Mouse (Mus musculus): ENCODE results near the gene Stx19.

Stx19 gene

DNA sequence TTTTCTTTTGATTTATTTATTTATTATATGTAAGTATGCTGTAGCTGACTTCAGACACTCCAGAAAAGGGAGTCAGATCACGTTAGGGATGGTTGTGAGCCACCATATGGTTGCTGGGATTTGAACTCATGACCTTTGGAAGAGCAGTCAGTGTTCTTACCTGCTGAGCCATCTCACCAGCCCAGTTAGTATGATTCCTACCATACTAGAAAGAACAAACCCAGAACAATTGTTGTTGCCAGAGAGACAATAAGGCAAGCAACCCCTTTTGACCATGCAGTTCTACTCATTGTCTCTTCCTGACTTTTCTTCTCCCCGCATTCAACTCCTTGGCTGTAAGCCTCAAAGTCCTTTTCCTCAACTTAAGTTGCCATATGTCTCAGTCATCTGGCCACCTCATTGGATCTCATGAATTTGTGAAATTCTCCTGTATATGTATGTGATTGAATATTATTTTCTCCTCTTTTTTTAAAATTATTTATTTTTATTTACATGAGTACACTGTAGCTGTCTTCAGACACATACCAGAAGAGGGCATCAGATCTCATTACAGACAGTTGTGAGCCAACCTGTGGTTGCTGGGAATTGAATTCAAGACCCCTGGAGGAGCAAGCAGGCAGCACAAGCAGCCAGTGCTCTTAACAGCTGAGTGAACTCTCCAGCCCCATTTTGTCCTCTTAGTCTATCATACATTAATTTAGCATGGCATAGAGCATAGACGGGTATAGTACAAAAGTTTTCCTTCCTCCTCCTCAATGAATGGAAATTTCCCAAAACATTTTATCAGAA is 38.2 kb downstream of the Stx19 start:
- peak; percentile 32 for DNase-seq

DNA sequence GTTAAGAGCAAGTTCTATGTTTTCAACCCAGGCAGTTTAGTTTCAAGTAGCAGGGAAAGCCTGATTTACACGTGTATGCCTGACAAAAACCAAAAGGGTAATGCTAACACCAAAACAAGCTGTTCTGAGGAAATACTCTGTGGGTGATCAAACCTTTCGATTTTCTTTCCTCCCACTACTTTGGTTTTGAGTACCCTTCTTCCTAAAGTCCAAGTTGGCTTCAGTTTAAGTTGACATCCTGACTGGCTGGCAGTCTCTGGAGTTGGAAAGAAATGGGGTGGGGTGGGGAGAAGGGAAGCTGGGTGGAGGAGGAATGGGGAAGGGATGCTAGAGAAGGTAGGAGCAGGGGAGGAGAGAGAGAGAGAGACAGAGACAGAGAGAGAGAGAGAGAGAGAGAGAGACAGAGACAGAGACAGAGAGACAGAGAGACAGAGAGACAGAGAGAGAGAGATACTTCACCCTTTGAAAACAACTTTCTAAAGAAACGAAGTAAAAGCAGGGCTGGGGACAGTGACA is 39.2 kb downstream of the Stx19 start:
- DNase-seq: peak; percentile 33

DNA sequence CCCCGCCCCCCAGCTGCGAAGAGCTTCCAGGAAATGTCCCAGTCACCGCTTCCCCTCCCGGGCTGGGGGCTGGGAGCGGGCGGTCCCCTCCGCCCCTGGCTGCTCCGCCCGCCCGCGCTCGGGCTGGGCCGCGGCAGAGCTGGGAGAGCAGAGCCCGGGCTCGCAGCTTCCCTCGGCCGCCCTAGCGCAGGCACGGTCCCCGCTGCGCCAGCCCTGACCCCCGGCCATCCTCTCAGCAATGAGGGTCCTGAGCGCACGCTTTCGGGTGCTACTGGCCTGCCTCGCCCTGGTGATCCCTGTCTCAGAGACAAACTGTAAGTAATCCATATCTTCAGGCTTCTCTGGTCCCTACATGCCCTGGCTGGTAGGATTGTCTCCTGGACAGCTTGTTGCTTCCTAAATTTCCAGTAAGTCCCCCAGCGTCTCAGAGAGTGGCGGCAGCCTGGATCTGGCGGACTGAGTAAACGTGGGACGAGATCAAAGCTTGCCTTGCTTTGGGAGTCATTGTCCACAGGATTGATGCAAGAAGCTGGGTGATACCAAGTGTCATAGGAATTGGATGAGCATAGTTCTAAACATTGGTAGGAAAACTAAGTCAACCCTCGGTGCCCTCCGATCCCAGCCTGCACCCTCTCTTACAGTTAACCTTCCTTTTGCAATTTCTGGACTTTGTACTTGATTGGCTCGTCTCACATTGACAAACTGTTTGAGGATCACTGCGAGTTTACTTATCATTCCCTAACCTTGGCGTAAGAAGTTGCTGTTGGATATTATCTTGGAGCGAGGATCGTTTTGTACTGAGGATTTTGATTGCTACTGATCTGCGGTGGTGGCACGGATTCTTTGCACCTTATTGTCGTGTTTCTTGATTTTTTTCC is 40.0 kb downstream of the Stx19 start, which contains the start of gene Pros1:
Pros1 (plus strand) TSS at position 117 of the 878 bp plus-strand sequence.
- DNase-seq: peak; percentile 80

DNA sequence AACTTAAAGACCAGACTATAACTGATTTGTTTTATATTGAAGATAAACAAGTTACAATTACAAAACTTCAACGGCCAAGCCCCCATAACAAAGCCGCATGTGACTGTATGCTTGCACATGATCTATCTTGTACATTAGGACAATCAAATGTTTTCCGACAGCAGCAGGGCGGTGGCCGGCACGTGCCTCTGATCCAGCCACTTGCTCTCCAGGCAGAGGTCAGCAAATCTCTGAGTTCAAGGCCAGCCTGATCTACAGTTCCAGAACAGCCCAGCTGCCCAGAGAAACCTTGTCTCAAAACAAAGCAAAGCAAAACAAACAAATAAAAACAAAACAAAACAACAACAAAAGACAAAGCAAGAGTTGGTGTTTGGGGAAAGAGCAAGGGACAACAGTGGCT is 40.9 kb downstream of the Stx19 start:
- DNase-seq: no peak

DNA sequence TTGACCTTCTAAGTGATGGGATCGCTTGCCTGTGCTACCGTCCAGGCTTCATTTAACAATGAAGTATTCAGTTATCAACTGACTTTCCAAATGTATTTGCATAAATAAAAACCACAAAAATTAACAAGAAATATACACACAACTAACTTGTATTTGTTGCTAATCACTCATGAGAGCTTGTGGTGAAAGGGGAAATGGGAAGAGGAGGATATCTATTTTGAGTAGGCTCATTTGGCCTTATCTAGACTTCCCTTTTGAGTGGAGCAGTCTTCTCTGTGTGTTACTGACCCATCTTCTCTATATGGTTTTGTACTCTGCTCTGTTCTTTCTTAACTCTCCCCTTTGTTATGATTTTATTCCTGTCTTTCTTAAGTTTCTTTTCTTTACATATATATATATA is 41.8 kb downstream of the Stx19 start:
- no peak for DNase-seq

DNA sequence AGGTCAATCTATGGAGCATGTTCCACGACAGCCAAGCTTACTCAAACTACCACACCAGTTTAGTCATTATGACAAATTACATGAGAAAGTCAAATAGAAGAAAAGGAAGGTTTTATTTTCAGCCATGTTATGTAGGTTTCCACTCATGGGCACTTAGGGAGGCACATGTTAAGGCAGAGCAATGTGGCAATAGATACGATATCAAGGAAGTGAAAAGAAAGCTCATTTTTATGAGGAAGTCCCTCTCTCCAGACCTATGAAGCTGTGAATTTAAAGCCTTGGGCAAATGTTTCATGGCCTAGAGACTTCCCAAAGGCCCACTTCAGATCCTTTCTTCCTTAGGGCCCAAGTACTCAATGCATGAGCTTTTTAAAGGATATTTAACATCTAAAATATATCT is 43.0 kb downstream of the Stx19 start:
- DNase-seq: no peak

DNA sequence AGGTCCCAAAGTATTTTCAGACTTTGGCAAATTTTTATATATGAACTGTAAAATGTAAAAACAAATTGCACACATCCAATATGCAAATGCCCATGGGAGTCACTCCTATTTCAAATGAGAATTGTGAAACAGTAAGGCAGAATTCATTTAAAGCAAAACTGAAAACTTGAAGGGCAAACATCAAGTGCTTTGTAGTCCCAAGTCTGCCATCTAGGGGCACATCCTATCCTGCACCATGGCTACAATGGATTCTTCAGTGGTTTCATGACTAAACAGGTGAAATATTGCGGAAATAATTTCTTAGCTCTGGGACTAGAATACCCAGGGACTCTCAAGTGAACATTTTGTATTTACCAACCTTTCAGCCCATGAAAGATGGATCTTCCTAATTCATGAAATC is 43.5 kb downstream of the Stx19 start:
- DNase-seq: no peak

DNA sequence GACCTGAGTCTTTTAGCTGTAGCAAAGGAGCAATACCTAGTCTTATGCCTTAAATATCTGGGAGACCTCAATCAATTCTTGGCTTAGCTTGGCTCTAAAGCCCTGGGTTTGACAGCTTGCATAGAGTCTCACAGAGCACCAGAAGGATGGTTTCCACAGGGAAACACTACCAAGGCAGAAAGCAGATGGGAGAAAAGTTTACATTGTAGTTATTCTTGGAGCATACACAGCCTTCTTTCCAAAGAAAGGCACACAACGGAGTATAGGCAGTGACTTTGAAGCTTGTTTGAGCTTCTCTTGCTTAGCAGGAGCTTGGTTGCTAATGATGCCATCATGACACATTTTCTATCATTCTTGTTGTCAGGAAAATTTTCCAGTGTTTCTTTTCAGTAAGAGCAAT is 45.7 kb downstream of the Stx19 start:
- DNase-seq: no peak

DNA sequence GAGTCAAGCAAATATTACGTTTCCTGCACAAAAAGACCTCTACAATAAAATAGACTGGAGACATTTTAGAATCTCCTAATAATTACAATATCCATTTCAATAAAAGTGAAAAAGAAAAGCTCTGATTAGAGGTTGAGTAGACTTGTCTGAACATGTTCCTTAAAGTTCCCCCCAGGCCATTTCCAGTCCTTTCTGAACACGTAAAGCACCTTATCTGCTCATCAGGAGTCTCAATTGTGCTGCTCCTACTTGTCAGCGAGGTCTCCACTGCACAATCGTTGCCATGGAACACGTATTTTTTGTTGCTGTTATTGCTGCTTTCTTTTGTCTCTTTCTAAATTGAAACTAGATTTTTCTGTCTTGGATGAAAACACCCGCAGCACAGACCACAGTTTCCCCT is 47.0 kb downstream of the Stx19 start:
- DNase-seq: no peak

DNA sequence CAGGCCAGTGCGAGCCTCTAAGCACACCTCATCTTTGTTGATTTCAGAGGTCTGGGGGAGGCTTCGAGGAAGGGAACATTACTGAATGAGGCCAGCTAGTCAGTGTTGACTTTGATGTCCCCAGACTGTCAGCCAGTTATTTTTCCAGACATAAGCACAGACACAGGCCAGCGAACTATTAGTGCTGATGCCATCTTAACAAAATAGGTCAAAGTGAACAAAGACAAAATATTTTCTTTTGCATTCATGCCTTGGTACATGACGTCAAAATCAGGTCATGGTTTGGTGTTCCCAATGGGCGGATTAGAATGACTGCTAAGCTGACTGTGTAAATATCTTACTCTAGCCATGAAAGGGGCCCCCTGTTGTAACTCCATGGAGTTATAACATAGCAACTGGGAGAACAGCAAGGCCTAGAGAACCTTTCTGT is 58.2 kb downstream of the Stx19 start:
- peak; percentile 63 for DNase-seq

DNA sequence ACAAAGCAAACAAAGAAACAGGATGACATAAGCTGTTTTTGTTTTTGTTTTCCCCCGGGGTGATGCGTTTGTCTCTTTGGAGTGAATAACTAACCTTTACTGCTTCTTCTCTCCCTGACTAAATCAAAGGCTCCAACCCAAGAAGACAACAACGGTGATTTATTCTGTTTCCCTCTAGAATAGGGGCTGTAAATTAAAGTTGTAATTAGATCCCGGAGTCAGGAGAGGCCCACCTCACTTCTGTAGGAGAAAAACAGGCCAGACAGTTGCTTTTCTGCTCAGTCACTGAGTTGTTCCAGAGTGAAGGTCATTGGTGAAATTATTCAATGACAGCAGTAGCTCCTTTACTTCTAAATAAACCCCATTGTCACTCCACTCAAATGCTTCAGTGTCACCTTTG is 58.7 kb downstream of the Stx19 start:
- DNase-seq: no peak
